Mouse (Mus musculus): ENCODE results near the gene Ndufs2. TPM values are rescaled to one million over a fixed set of nuclear protein-coding genes. Genes with fewer than 3 reads are reported as not detected.

Ndufs2 gene
- 100 to 1,000 TPM; 132 to 148 TPM for total RNA-seq (2023)

GRCm38 (mm10) chr1:171250680-171251593 lies at the start of gene Ndufs2:
Ndufs2 (minus strand) TSS chr1:171251388.

GRCm38 (mm10) chr1:171294298-171295062 lies 43.3 kb upstream of the Ndufs2 start, which contains the start of gene Ufc1:
Ufc1 (minus strand) TSS chr1:171295024.

GRCm38 (mm10) chr1:171287136-171288081 lies 36.2 kb upstream of the Ndufs2 start, which contains the start of gene Usp21:
Usp21 (minus strand) TSS chr1:171287991.

GRCm38 (mm10) chr1:171280916-171281527 lies 29.8 kb upstream of the Ndufs2 start, which contains the start of gene Ppox:
Ppox (minus strand) TSS chr1:171281186.

GRCm38 (mm10) chr1:171269848-171270572 lies 18.8 kb upstream of the Ndufs2 start, which contains the start of gene B4galt3:
B4galt3 (plus strand) TSS chr1:171270328.

GRCm38 (mm10) chr1:171249913-171250600 lies 1.1 kb downstream of the Ndufs2 start, which contains the start of gene Adamts4:
Adamts4 (plus strand) TSS chr1:171250421.

GRCm38 (mm10) chr1:171234126-171234525 lies 17.1 kb downstream of the Ndufs2 start, which contains the start of gene Fcer1g:
Fcer1g (minus strand) TSS chr1:171234365.

GRCm38 (mm10) chr1:171224857-171225256 lies 26.3 kb downstream of the Ndufs2 start, which contains the start of gene Apoa2:
Apoa2 (plus strand) TSS chr1:171225054.

GRCm38 (mm10) chr1:171222238-171223155 lies 28.7 kb downstream of the Ndufs2 start, which contains the start of gene Tomm40l:
Tomm40l (minus strand) TSS chr1:171222514.

GRCm38 (mm10) chr1:171213801-171214496 lies 37.2 kb downstream of the Ndufs2 start, which contains the start of gene Nr1i3:
Nr1i3 (plus strand) TSS chr1:171213970.

GRCm38 (mm10) chr1:171195887-171196397 lies 55.2 kb downstream of the Ndufs2 start, which contains the start of gene Pcp4l1:
Pcp4l1 (minus strand) TSS chr1:171196268.

Other genes starting within 250 kb of the Ndufs2 start
- 100 to 1,000 TPM in 1 of 2 experiments, 10 to 100 TPM in 1; 79.6 to 109 TPM for gene Fcgr4, start 232.5 kb downstream of the Ndufs2 start, total RNA-seq (2023)
- 100 to 1,000 TPM; 435 to 496 TPM for gene Fcgr3, start 186.5 kb downstream of the Ndufs2 start, total RNA-seq (2023)
- gene Cfap126, start 137.5 kb downstream of the Ndufs2 start, total RNA-seq (2023): 1 to 10 TPM; 2.3 to 4.7 TPM
- gene Sdhc, start 100.8 kb downstream of the Ndufs2 start, total RNA-seq (2023): 100 to 1,000 TPM; 116 to 122 TPM
- gene Mpz, start 100.7 kb downstream of the Ndufs2 start, total RNA-seq (2023): not detected
- not detected for gene Pcp4l1, start 55.1 kb downstream of the Ndufs2 start, total RNA-seq (2023)
- not detected for gene Nr1i3, start 37.4 kb downstream of the Ndufs2 start, total RNA-seq (2023)
- 10 to 100 TPM; 20.6 to 23.0 TPM for gene Tomm40l, start 28.9 kb downstream of the Ndufs2 start, total RNA-seq (2023)
- gene Apoa2, start 26.3 kb downstream of the Ndufs2 start, total RNA-seq (2023): not detected
- 1,000 to 10,000 TPM; 1,527 to 1,601 TPM for gene Fcer1g, start 17.0 kb downstream of the Ndufs2 start, total RNA-seq (2023)
- gene Adamts4, start 967 bp downstream of the Ndufs2 start, total RNA-seq (2023): not detected
- gene B4galt3, start 18.9 kb upstream of the Ndufs2 start, total RNA-seq (2023): 10 to 100 TPM; 42.2 to 55.5 TPM
- gene Ppox, start 29.8 kb upstream of the Ndufs2 start, total RNA-seq (2023): 10 to 100 TPM; 37.6 to 41.1 TPM
- gene Usp21, start 36.6 kb upstream of the Ndufs2 start, total RNA-seq (2023): 10 to 100 TPM; 48.0 to 55.5 TPM
- 10 to 100 TPM; 66.5 to 66.8 TPM for gene Ufc1, start 43.6 kb upstream of the Ndufs2 start, total RNA-seq (2023)
- 10 to 100 TPM; 25.3 to 26.8 TPM for gene Dedd, start 77.8 kb upstream of the Ndufs2 start, total RNA-seq (2023)
- gene Nit1, start 94.3 kb upstream of the Ndufs2 start, total RNA-seq (2023): 10 to 100 TPM; 20.2 to 21.3 TPM
- 10 to 100 TPM; 54.1 to 92.1 TPM for gene Pfdn2, start 94.3 kb upstream of the Ndufs2 start, total RNA-seq (2023)
- gene Klhdc9, start 109.4 kb upstream of the Ndufs2 start, total RNA-seq (2023): not detected
- 1 to 10 TPM; 7.3 to 8.1 TPM for gene Nectin4, start 118.7 kb upstream of the Ndufs2 start, total RNA-seq (2023)
- 100 to 1,000 TPM; 286 to 288 TPM for gene Arhgap30, start 137.6 kb upstream of the Ndufs2 start, total RNA-seq (2023)
- gene Usf1, start 159.9 kb upstream of the Ndufs2 start, total RNA-seq (2023): 100 to 1,000 TPM; 195 to 199 TPM
- gene Tstd1, start 167.5 kb upstream of the Ndufs2 start, total RNA-seq (2023): 1 to 10 TPM; 9.1 to 9.9 TPM
- gene F11r, start 186.1 kb upstream of the Ndufs2 start, total RNA-seq (2023): 10 to 100 TPM in 1 of 2 experiments, 1 to 10 TPM in 1; 8.2 to 11.3 TPM